Mouse (Mus musculus): ENCODE data around the gene Mamdc2.

Mamdc2 gene

DNA sequence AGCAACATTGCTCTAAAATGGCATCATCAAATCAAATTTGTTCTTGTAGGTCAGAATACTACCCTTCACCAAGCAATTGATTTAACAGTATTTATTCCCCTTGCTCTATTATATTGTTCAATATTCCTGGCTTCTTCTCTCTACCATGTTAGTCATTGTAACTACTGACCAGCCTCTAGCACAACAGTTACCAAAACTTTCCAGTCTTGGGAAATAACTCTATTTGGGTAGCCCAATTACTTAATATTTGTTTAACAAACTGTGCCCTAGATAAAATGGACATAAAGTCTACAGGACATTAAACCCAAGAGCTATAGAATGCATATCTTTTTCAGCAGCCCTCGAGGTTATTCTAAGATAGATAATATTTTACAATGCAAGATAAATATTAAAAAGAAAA is 159.0 kb downstream of the Mamdc2 start:
- no peak for DNase-seq (ENCODE audit: extremely low spot score, low read depth, low spot score)

DNA sequence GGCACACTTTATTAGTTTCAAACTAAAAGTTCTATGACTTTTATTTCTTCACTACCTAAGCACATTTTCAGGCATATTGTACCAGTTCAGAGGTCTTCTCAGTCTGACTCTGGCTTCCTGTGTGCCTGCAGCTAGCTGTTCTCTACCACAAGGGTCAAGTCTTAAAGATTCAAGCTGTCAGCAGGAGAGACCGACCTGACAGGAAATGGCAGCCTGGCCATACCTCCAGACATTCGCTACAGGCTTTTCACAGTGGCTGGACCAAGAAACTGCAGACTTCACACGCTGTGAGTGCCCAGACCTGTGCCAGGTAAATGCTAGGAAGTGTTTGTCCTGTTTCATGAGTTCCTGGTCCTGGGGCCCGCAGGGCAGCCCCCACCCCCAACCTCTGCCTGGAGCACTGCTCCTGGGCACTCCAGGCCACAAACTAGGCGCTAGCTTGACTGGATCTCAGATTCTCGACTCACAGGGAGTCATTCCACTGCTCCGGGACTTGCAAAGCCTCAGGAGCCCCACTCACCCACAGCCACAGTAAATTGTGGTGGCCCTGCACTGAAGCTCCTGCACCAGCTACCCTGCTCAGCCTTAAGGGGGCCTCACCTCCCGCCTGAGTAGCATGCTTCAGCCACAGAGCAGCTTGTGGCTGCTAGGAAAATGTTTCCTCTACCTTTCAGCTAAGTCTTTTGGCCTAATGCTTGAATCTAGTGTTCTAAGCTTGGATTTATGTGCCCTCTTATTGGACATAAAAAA is 166.2 kb downstream of the Mamdc2 start:
- no peak for DNase-seq (ENCODE audit: extremely low spot score, low read depth, low spot score)

DNA sequence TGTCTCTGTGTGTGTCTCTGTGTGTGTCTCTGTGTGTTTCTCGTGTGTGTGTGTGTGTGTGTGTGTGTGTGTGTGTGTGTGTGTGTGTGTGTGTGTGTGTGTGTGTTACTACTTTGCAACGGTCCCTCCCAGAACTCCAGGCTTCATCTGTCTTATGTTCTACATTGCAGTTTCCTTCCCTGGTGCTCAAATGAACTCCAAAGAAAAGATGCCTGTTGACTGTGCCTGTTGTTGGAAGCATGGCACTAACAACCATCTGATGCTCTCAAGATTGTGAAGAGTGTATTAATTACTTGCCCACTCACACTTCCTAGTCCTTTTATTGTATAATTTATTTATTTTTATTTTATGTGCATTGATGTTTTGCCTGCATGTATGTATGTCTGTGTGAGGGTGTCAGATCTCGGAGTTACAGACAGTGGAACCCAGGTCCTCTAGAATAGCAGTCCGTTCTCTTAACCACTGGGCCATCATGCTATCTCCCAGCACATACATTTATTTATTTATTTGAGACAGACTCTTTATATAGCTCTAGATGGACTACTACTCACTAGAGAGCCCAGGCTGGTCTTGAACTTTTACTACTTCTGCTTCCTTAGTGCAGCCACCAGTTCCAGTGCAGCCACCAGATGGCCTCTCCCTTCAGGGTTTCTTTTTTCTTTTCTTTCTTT is 174.1 kb downstream of the Mamdc2 start:
- DNase-seq (ENCODE audit: extremely low spot score, low read depth, low spot score) = no peak

DNA sequence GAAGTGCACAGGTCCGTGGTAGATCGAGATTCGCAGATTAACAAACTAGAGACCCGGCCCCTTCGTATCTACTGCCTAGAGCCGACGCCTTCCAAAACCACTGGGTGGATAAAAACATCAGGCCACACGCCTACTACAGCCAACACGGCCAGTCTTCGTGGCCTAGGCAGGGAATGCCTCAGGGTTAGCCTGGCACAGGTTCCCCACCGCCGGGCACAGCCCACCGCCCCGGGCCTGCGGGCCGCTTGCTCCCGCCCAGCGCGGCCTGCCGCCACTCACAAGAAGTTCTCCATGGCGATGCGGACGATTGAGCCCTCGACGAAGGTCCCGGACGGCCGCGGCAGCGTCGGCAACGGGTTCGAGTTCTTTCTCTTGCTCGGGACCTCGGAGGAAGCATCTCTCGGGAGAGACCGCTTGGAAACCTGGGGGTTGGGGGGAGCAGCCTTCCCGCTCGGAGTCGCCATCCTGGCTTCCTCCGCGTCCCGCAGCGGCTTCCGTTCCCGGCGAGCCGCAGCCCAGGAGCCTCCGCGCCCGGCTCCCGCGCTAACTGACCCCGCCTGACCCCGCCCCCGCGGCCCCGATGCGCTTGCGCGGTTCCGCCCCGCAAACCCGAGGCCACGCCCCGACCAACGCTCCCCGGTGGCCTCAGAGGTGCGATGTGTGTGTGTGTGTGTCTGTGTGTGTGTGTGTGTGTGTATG is 174.7 kb downstream of the Mamdc2 start, which contains the start of gene Smc5:
Smc5 (minus strand) TSS at position 543 of the 699 bp plus-strand sequence.
- DNase-seq (ENCODE audit: extremely low spot score, low read depth, low spot score) = no peak

DNA sequence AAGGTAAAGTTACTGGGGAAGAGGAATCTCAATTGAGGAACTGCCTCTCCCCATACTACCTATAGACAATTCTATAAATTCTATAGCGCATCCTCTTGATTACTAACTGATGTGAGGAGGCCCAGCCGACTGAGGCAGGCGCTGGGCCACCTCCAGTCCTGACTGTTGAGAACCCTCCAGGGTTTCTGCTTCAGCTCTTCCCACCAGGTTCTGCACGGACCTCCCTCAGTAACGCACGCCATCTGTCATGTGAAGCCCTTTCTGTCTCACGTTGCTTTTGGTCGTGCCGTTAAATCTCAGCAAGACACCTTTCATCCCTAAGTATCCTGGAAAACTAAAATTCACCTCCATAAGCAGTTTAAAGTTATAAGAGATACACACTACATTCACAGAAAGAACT is 191.5 kb downstream of the Mamdc2 start:
- no peak for DNase-seq (ENCODE audit: extremely low spot score, low read depth, low spot score)
